ENCODE assay signal across 21 mouse cellular contexts in genomic region chr6:29175113-29175512, GRCm38 (mm10). TPM values are rescaled to one million over a fixed set of nuclear protein-coding genes. Genes with fewer than 3 reads are reported as not detected.
DNase-seq lines count a peak whose midpoint lies in the region; ATAC-seq and TF ChIP-seq lines count a peak whose summit lies in the region.
"Had no signal": no experiment of that assay in that cellular context is flagged by ENCODE, and none has a peak within 500 bp of the region (broad histone marks: within the 10 kb centered on the region; RNA-seq: fewer than 3 reads in every experiment).

No protein-coding gene starts in this region.

- no peak for TF ChIP-seq CTCF in stomach, postnatal 0 days (IDR thresholded peaks at IDR 0.05; ENCODE audit: low read depth)

- intact Hi-C loops in heart, postnatal 10 days (cut with DNase I) = no loop called here

- no peaks in the 10 kb centered on the region for H3K9me3 ChIP-seq in heart, embryonic 12.5 days (replicated peaks)
- no peaks in the 10 kb centered on the region for H3K9me3 ChIP-seq in stomach, postnatal 0 days (ENCODE audit: control insufficient read depth, low read length)
- H3K9me3 ChIP-seq: embryonic facial prominence, embryonic 15.5 days; heart, embryonic 15.5 days; intestine, embryonic 15.5 days had no signal

- peaks cover 86% of the 10 kb centered on the region for H3K27me3 ChIP-seq in heart, embryonic 12.5 days (replicated peaks)
- peaks cover 7% of the 10 kb centered on the region; the same call in 1 of the 2 replicates for H3K27me3 ChIP-seq in stomach, postnatal 0 days (ENCODE audit: control insufficient read depth, insufficient read depth, low read length)

- H3K4me2 ChIP-seq in heart, embryonic 12.5 days = no peak overlapping the region
- no peak overlapping the region for H3K4me2 ChIP-seq in stomach, postnatal 0 days (replicated peaks; ENCODE audit: low read depth)
- H3K4me2 ChIP-seq: embryonic facial prominence, embryonic 15.5 days; heart, embryonic 15.5 days; hindbrain, embryonic 14.5 days; intestine, embryonic 15.5 days had no signal

- H3K9ac ChIP-seq in heart, embryonic 12.5 days = 0 out of 2 replicates have a peak overlapping the region, but pooled peaks have one; percentile 39
- no peak overlapping the region for H3K9ac ChIP-seq in stomach, postnatal 0 days (ENCODE audit: low read length)
- H3K9ac ChIP-seq: embryonic facial prominence, embryonic 15.5 days; heart, embryonic 15.5 days; hindbrain, embryonic 14.5 days; intestine, embryonic 15.5 days had no signal

- H3K36me3 ChIP-seq in heart, embryonic 12.5 days = no peaks in the 10 kb centered on the region
- H3K36me3 ChIP-seq in stomach, postnatal 0 days (ENCODE audit: control insufficient read depth, insufficient read depth, low read length) = no peaks in the 10 kb centered on the region
- H3K36me3 ChIP-seq: embryonic facial prominence, embryonic 15.5 days; heart, embryonic 15.5 days; intestine, embryonic 15.5 days had no signal

- peaks cover 29% of the 10 kb centered on the region for H3K4me1 ChIP-seq in heart, embryonic 12.5 days (replicated peaks)
- peaks cover 4% of the 10 kb centered on the region for H3K4me1 ChIP-seq in stomach, postnatal 0 days (replicated peaks; ENCODE audit: control insufficient read depth, insufficient read depth)

- ATAC-seq in heart, embryonic 12.5 days (ENCODE audit: insufficient number of reproducible peaks, low FRiP score) = no peak
- no peak for ATAC-seq in stomach, postnatal 0 days (ENCODE audit: low FRiP score, low TSS enrichment)
- ATAC-seq: forebrain, embryonic 16.5 days; intestine, embryonic 15.5 days had no signal

- peak; percentile 8 for DNase-seq in adrenal gland, postnatal 25 days
- DNase-seq in adrenal gland, postnatal 4 days (ENCODE audit: low spot score in 2 of 2) = no peak
- DNase-seq in heart, postnatal 10 days = no peak
- peak; percentile 65 for DNase-seq in retina, postnatal 1 day
- no peak for DNase-seq in retina, embryonic 14.5 days (ENCODE audit: low spot score)
- peak; percentile 9 for DNase-seq in stomach, postnatal 0 days (ENCODE audit: low spot score)
- DNase-seq: adrenal gland, postnatal 36 days; cerebellum, adult 11 months; cerebellum, adult 8-10 months; cerebellum, postnatal 14 days; gastrocnemius, postnatal 10 days; heart, postnatal 36 days had no signal

- H3K4me3 ChIP-seq in heart, embryonic 12.5 days = no peak overlapping the region
- H3K4me3 ChIP-seq in stomach, postnatal 0 days (ENCODE audit: low read depth, low read length) = no peak overlapping the region
- H3K4me3 ChIP-seq: embryonic facial prominence, embryonic 15.5 days; erythroblast, embryonic 14.5 days; heart, embryonic 15.5 days; intestine, embryonic 15.5 days had no signal

- WGBS in heart, embryonic 12.5 days = 40% methylated on average over 3 of the region's 3 CpGs
- WGBS in stomach, postnatal 0 days = 77% methylated on average over 3 of the region's 3 CpGs

- no peak overlapping the region for H3K27ac ChIP-seq in heart, embryonic 12.5 days (ENCODE audit: poor library complexity, severe bottlenecking)
- H3K27ac ChIP-seq in stomach, postnatal 0 days (replicated peaks) = no peak overlapping the region
- H3K27ac ChIP-seq: embryonic facial prominence, embryonic 15.5 days; heart, embryonic 15.5 days; hindbrain, embryonic 14.5 days; intestine, embryonic 15.5 days had no signal

- no peak for TF ChIP-seq EP300 in stomach, postnatal 0 days (optimal IDR thresholded peaks at IDR 0.05)

RNA-seq across cellular contexts. Expression of gene Prrt4, which starts 4.3 kb away (rescaled TPM):
- 2.9 and 6.2 TPM in 2 replicates for total RNA-seq in adrenal gland, postnatal 25 days (2021)
- 10 to 100 TPM; 11.1 to 11.7 TPM for total RNA-seq in adrenal gland, postnatal 4 days (2021)
- 3.0 and 3.1 TPM in 2 replicates for polyA plus RNA-seq in heart, embryonic 12.5 days (2016; fragmentation: Nextera tagmentation; extraction: Ambion mirVana)
- 1 to 10 TPM; 6.4 to 6.7 TPM for total RNA-seq in heart, postnatal 10 days (2021)
- polyA plus RNA-seq in stomach, postnatal 0 days (2015; fragmentation: Nextera tagmentation; extraction: Ambion mirVana) = 0.30 and 0.33 TPM in 2 replicates
- total RNA-seq: common myeloid progenitor, adult 5-6 weeks; MEL had no signal

RNA-seq across cellular contexts. Expression of gene Rbm28, which starts 10.3 kb away (rescaled TPM):
- 33.1 and 34.2 TPM in 2 replicates for total RNA-seq in adrenal gland, postnatal 25 days (2021)
- total RNA-seq in adrenal gland, postnatal 4 days (2021) = 10 to 100 TPM; 32.5 to 33.7 TPM
- 32.4 and 35.6 TPM in 2 replicates for polyA plus RNA-seq in heart, embryonic 12.5 days (2016; fragmentation: Nextera tagmentation; extraction: Ambion mirVana)
- total RNA-seq in heart, postnatal 10 days (2021) = 10 to 100 TPM; 21.0 to 22.5 TPM
- 10.8 and 11.8 TPM in 2 replicates for polyA plus RNA-seq in stomach, postnatal 0 days (2015; fragmentation: Nextera tagmentation; extraction: Ambion mirVana)

RNA-seq across cellular contexts. Expression of gene Impdh1, which starts 41.1 kb away (rescaled TPM):
- 76.4 and 81.1 TPM in 2 replicates for total RNA-seq in adrenal gland, postnatal 25 days (2021)
- total RNA-seq in adrenal gland, postnatal 4 days (2021) = 10 to 100 TPM; 62.1 to 65.9 TPM
- polyA plus RNA-seq in heart, embryonic 12.5 days (2016; fragmentation: Nextera tagmentation; extraction: Ambion mirVana) = 39.5 and 40.8 TPM in 2 replicates
- total RNA-seq in heart, postnatal 10 days (2021) = 10 to 100 TPM; 35.2 to 41.5 TPM
- 26.9 and 28.0 TPM in 2 replicates for polyA plus RNA-seq in stomach, postnatal 0 days (2015; fragmentation: Nextera tagmentation; extraction: Ambion mirVana)

Comparison
In these comparisons a context has a peak if more than half of its experiments do, and no peak if none do; other contexts are left out.
1. DNase-seq: peak in adrenal gland, postnatal 25 days (single experiment), retina, postnatal 1 day (single experiment) and stomach, postnatal 0 days (single experiment); none in adrenal gland, postnatal 4 days (0 of 2), heart, postnatal 10 days (0 of 2) and retina, embryonic 14.5 days (single experiment).